Mouse (Mus musculus): ENCODE data around the gene Rft1. TPM values are rescaled to one million over a fixed set of nuclear protein-coding genes. Genes with fewer than 3 reads are reported as not detected.
A peak's percentile ranks its signal among the peaks of the same experiment; 100 is the strongest.

Gene Rft1
- polyA plus RNA-seq, 1 experiment: 12.3 TPM

DNA sequence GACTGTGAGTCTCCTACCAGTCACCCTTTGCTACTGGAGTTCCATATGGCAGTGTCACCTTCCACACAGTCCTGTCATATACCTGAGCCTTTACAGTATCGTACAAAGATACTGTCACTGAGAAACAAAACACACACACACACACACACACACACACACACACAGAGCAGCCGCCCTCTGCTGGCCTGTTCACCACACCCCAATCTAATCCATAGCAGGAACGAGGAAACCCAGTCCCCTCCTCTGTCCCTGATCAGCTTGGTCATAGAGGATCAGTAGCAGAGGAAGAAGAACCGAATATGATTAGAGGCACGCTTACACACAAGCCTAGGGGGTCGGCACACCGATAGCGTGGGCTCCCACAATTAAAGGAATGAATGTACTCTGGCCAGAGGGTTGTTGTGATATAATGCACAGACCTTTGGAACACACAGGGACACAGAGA, 29.9 kb upstream of the Rft1 start:
- peaks cover 23% of the 10 kb centered on the region for H3K79me2 ChIP-seq (ENCODE audit: control insufficient read depth, insufficient read depth)
- peak overlapping the region; percentile 85 for H3K4me3 ChIP-seq
- peak overlapping the region; percentile 65 for H3K4me2 ChIP-seq (ENCODE audit: low read depth)
- H3ac ChIP-seq (ENCODE audit: control insufficient read depth, insufficient read length): peak overlapping the region; percentile 45
- H3K36me3 ChIP-seq (ENCODE audit: control insufficient read depth, insufficient read depth): no peaks in the 10 kb centered on the region
- no peaks in the 10 kb centered on the region for H3K27me3 ChIP-seq (ENCODE audit: control insufficient read depth, insufficient read depth, insufficient read length)
- TF ChIP-seq POLR2AphosphoS2 (IDR thresholded peaks at IDR 0.05; ENCODE audit: insufficient read length, low read depth) (no peak), SRF (IDR thresholded peaks at IDR 0.05; ENCODE audit: control insufficient read depth, insufficient read length, low read depth) (no peak), MYOG (IDR thresholded peaks at IDR 0.05; ENCODE audit: control insufficient read depth in 1 of 3, insufficient read depth in 1 of 3, insufficient read length in 2 of 3, low read depth in 2 of 3) (no peak), USF1 (IDR thresholded peaks at IDR 0.05; ENCODE audit: low read depth) (no peak), TCF12 (IDR thresholded peaks at IDR 0.05; ENCODE audit: insufficient read depth, poor library complexity, severe bottlenecking) (no peak), MYOD1 (IDR thresholded peaks at IDR 0.05; ENCODE audit: control insufficient read depth in 1 of 3, insufficient read length in 2 of 3, low read depth in 2 of 3) (no peak), E2F4 (IDR thresholded peaks at IDR 0.05; ENCODE audit: insufficient read depth) (no peak), TCF3 (IDR thresholded peaks at IDR 0.05; ENCODE audit: insufficient read length, low read depth) (no peak)

DNA sequence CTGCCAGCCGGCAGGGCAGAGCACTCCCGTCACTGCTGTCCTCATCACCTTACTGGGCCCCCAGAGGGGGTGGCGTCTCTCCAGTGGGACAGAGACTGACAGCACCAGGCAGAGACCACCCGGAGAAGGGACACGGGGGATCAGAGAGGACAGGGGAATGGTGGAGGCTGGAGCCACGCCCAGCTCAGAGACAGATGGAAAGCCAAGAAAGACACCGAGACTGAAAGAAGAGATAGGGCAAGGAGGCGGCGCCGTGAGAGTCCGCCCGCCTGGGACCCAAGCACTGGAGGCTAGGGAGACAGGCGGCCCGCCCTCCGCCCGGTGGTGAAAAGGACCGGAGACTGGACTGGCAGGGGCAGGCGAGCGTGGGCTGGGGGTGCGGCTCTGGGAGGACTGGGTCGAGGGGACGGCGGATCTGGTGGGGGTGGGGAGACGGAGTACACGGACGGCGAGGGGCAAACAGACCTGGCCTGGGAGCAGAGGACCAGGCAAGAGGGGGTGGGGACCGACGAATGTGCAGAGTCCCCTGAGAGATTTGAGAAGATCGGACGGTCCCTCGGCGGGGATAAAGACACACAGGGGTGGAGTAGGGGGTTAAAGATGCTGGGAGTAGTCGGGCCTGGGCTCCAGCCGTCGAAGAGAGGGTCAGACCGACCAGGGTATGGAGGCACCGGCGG, 28.9 kb upstream of the Rft1 start:
- Histone ChIP-seq H3ac (ENCODE audit: control insufficient read depth, insufficient read length) (peak overlapping the region; percentile 45), H3K4me2 (ENCODE audit: low read depth) (peak overlapping the region; percentile 65), H3K36me3 (ENCODE audit: control insufficient read depth, insufficient read depth) (no peaks in the 10 kb centered on the region), H3K4me3 (peak overlapping the region; percentile 85), H3K27me3 (ENCODE audit: control insufficient read depth, insufficient read depth, insufficient read length) (no peaks in the 10 kb centered on the region), H3K79me2 (ENCODE audit: control insufficient read depth, insufficient read depth) (peaks cover 23% of the 10 kb centered on the region)
- no peak for TF ChIP-seq POLR2AphosphoS2 (IDR thresholded peaks at IDR 0.05; ENCODE audit: insufficient read length, low read depth)
- TF ChIP-seq TCF12 (IDR thresholded peaks at IDR 0.05; ENCODE audit: insufficient read depth, poor library complexity, severe bottlenecking): no peak
- peak in 1 of 3 experiments; percentile 16 for TF ChIP-seq MYOG (IDR thresholded peaks at IDR 0.05; ENCODE audit: control insufficient read depth in 1 of 3, insufficient read depth in 1 of 3, insufficient read length in 2 of 3, low read depth in 2 of 3)
- TF ChIP-seq POLR2A (IDR thresholded peaks at IDR 0.05; ENCODE audit: insufficient read length, low read depth): peak; percentile 50

DNA sequence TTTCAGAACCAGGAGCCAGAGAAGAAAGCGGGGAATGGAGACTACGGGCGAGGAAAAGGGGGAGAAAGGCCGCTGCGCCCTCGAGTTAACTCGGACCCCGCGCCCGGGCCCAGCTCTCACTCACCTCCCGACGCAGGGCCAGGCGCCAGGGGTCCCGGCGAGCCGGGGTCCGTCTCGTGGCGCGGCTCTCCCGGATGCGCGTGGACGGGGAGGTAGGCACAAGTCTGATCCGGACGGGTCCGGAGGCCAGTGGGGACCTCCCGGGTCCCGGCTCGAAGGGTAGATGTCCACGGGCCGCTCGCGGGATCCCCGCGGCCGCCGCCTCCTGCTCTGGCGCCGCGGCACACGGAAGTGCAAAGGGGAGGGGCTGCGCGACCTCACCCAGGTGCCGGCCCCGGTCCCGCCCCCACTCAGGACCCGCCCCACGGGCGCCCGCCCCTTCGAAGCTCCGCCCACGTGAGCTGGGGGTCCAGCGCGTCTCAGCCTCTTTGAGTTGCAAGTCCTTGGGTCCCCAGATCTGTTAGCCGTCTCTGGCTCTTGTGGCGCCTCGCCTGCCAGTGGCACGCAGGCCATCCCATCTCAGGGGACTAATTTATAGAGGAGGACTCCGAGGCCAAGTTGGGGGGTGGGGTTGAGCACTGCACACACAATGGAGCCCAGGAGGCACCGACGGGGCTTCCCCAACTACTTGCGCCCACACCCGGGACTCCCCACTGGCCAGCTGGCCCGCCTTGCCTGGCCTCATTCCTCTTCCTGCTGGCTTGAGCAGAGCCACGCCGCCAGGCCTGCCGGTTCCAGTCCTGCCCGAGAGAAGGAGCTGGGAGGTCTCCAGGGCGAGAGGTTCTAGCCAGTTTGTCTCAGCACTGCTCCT, 28.1 kb upstream of the Rft1 start, which contains the start of gene Prkcd:
TSS of gene Prkcd (minus strand) at position 355 of the 871 bp plus-strand sequence.
- TF ChIP-seq POLR2A (IDR thresholded peaks at IDR 0.05; ENCODE audit: insufficient read length, low read depth) (peak; percentile 64), POLR2AphosphoS2 (IDR thresholded peaks at IDR 0.05; ENCODE audit: insufficient read length, low read depth) (peak; percentile 52), CEBPB (IDR thresholded peaks at IDR 0.05; ENCODE audit: insufficient read depth, poor library complexity, severe bottlenecking) (no peak), TCF3 (IDR thresholded peaks at IDR 0.05; ENCODE audit: insufficient read length, low read depth) (no peak), USF1 (IDR thresholded peaks at IDR 0.05; ENCODE audit: low read depth) (no peak), MAX (IDR thresholded peaks at IDR 0.05; ENCODE audit: low read depth) (no peak), SRF (IDR thresholded peaks at IDR 0.05; ENCODE audit: control insufficient read depth, insufficient read length, low read depth) (no peak), MYOG (IDR thresholded peaks at IDR 0.05; ENCODE audit: control insufficient read depth in 1 of 3, insufficient read depth in 1 of 3, insufficient read length in 2 of 3, low read depth in 2 of 3) (peak in 2 of 3 experiments; percentile 31 to 57), REST (IDR thresholded peaks at IDR 0.05; ENCODE audit: insufficient read depth, insufficient read length) (no peak), TCF12 (IDR thresholded peaks at IDR 0.05; ENCODE audit: insufficient read depth, poor library complexity, severe bottlenecking) (no peak), E2F4 (IDR thresholded peaks at IDR 0.05; ENCODE audit: insufficient read depth) (no peak), MYOD1 (IDR thresholded peaks at IDR 0.05; ENCODE audit: control insufficient read depth in 1 of 3, insufficient read length in 2 of 3, low read depth in 2 of 3) (peak in 1 of 3 experiments; percentile 53)
- peak within 1 kb of the TSS; percentile 45 for H3ac ChIP-seq (ENCODE audit: control insufficient read depth, insufficient read length)
- H3K4me3 ChIP-seq: peak within 1 kb of the TSS; percentile 85
- H3K27me3 ChIP-seq (ENCODE audit: control insufficient read depth, insufficient read depth, insufficient read length): no peaks in the 10 kb centered on the region
- peaks cover 23% of the 10 kb centered on the region for H3K79me2 ChIP-seq (ENCODE audit: control insufficient read depth, insufficient read depth)
- peak within 1 kb of the TSS; percentile 65 for H3K4me2 ChIP-seq (ENCODE audit: low read depth)
- H3K36me3 ChIP-seq (ENCODE audit: control insufficient read depth, insufficient read depth): no peaks in the 10 kb centered on the region

DNA sequence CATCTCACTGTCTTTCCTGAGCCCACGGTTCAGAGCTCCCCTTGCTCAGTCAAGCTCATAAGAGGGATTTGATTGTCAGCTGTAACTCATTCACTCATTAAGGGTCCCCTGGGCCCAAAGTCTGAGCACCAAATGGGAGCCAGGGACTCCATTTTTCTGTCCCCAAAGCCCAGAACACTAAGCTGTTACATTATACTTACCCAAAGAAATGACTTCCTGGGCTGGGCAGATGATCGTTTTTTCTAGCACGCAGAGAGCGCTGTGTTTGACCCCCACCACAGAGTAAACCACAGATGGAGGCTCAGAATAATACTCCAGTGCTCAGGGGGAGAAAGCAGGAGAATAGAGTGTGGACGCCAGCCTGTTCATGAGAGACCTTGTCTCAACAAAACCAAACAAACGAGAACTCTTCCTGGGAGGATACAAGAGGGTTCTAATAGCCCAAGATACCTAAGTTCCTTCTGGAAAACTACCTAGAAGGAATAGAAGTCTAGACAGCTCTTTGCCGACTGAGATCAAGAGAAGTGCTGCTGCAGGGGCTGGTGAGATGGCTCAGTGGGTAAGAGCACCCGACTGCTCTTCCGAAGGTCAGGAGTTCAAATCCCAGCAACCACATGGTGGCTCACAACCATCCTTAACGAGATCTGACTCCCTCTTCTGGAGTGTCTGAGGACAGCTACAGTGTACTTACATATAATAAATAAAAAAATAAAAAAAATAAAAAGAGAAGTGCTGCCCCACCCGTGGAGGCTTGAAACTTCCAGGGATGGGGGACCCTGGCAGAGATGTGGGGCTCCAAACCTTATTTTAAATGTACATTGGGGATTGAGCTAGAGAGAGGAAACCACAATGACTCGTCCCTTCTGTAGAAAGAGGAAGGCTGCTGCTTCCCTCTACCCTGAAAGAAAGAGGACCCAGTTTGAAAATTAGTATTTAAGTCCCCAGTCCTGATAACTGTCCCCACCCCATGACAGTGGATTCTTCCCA, 27.1 kb upstream of the Rft1 start:
- peak overlapping the region; percentile 85 for H3K4me3 ChIP-seq
- peaks cover 20% of the 10 kb centered on the region for H3K79me2 ChIP-seq (ENCODE audit: control insufficient read depth, insufficient read depth)
- TF ChIP-seq TCF12 (IDR thresholded peaks at IDR 0.05; ENCODE audit: insufficient read depth, poor library complexity, severe bottlenecking) (no peak), E2F4 (IDR thresholded peaks at IDR 0.05; ENCODE audit: insufficient read depth) (no peak)
- peak overlapping the region; percentile 65 for H3K4me2 ChIP-seq (ENCODE audit: low read depth)
- H3K36me3 ChIP-seq (ENCODE audit: control insufficient read depth, insufficient read depth): no peaks in the 10 kb centered on the region
- H3K27me3 ChIP-seq (ENCODE audit: control insufficient read depth, insufficient read depth, insufficient read length): no peaks in the 10 kb centered on the region
- peak overlapping the region; percentile 45 for H3ac ChIP-seq (ENCODE audit: control insufficient read depth, insufficient read length)

Measured in myocyte (in vitro differentiated cells).